In the genomic region with DNA sequence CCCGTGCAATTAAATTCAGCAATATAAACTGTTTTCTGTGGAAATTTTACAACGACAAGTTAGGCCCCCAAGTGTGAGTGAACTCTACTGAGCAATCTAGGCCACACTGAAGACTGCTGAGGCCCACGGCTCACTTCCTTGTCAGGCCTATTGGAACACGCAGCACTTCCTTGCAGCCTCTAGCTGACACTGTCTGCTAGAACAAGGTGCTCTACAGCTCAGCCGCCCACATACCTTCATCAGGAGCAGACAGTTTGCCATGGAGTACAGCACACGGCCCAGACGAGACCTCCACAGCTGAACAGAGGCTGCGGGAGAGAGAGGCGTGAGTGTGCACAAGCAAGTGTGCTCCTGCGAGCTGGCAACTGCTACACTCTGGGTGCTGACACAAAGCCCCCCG, we compare ENCODE assay signal across 11 mouse cellular contexts. TPM values are rescaled to one million over a fixed set of nuclear protein-coding genes. Genes with fewer than 3 reads are reported as not detected.
A peak's percentile ranks its signal among the peaks of the same experiment; 100 is the strongest.
DNase-seq lines count a peak whose midpoint lies in the region; ATAC-seq and TF ChIP-seq lines count a peak whose summit lies in the region.
"Had no signal": no experiment of that assay in that cellular context is flagged by ENCODE, and none has a peak within 500 bp of the region (broad histone marks: within the 10 kb centered on the region; RNA-seq: fewer than 3 reads in every experiment).

No protein-coding gene starts in this region.

- TF ChIP-seq POLR2A in olfactory bulb, adult 2 months (IDR thresholded peaks at IDR 0.05; ENCODE audit: insufficient read depth, low read depth, low read length) = no peak

- no peak overlapping the region for H3K4me2 ChIP-seq in forebrain, embryonic 11.5 days (ENCODE audit: low read depth, low read length, severe bottlenecking)

- no peaks in the 10 kb centered on the region for H3K9me3 ChIP-seq in forebrain, embryonic 10.5 days
- no peaks in the 10 kb centered on the region for H3K9me3 ChIP-seq in forebrain, embryonic 11.5 days (ENCODE audit: control insufficient read depth, low read length)
- H3K9me3 ChIP-seq: heart, embryonic 10.5 days had no signal

- H3K9ac ChIP-seq in forebrain, embryonic 11.5 days (ENCODE audit: low read length) = no peak overlapping the region

- no peak for TF ChIP-seq CTCF in olfactory bulb, adult 2 months (IDR thresholded peaks at IDR 0.05; ENCODE audit: insufficient read depth, low read depth, low read length)

- H3K27ac ChIP-seq in forebrain, embryonic 10.5 days = 0 out of 2 replicates have a peak overlapping the region, but pooled peaks have one; percentile 15
- no peak overlapping the region for H3K27ac ChIP-seq in forebrain, embryonic 11.5 days (ENCODE audit: low read depth, low read length)
- peak overlapping the region; percentile 10 for H3K27ac ChIP-seq in olfactory bulb, adult 2 months (ENCODE audit: insufficient read depth, low read depth, low read length)
- H3K27ac ChIP-seq: macrophage had no signal

- peaks cover 6% of the 10 kb centered on the region; the same call in 1 of the 2 replicates for H3K36me3 ChIP-seq in forebrain, embryonic 10.5 days (replicated peaks)
- no peaks in the 10 kb centered on the region for H3K36me3 ChIP-seq in forebrain, embryonic 11.5 days (ENCODE audit: control insufficient read depth, insufficient read depth, low read length)

- 0 out of 2 replicates have a peak, but pooled peaks cover 15% of the 10 kb centered on the region for H3K27me3 ChIP-seq in forebrain, embryonic 10.5 days (ENCODE audit: poor library complexity, severe bottlenecking)
- H3K27me3 ChIP-seq in forebrain, embryonic 11.5 days (ENCODE audit: control insufficient read depth, insufficient read depth, low read length) = no peaks in the 10 kb centered on the region

- 91% methylated on average over 11 of the region's 11 CpGs for WGBS in forebrain, embryonic 10.5 days
- 86% methylated on average over 11 of the region's 11 CpGs for WGBS in forebrain, embryonic 11.5 days
- 44% methylated on average over 11 of the region's 11 CpGs for WGBS in olfactory bulb, adult 2 months

- peaks cover 43% of the 10 kb centered on the region for H3K4me1 ChIP-seq in forebrain, embryonic 10.5 days
- H3K4me1 ChIP-seq in forebrain, embryonic 11.5 days (replicated peaks; ENCODE audit: control insufficient read depth, insufficient read depth, low read length) = peaks cover 6% of the 10 kb centered on the region; the same call in 1 of the 2 replicates
- H3K4me1 ChIP-seq in olfactory bulb, adult 2 months (ENCODE audit: control insufficient read depth, insufficient read depth, low read length) = peaks cover 36% of the 10 kb centered on the region

- H3K4me3 ChIP-seq in forebrain, embryonic 10.5 days = no peak overlapping the region
- no peak overlapping the region for H3K4me3 ChIP-seq in forebrain, embryonic 11.5 days (ENCODE audit: low read depth, low read length)
- H3K4me3 ChIP-seq in olfactory bulb, adult 2 months (ENCODE audit: insufficient read depth, low read depth, low read length) = no peak overlapping the region
- H3K4me3 ChIP-seq: heart, embryonic 10.5 days had no signal

- no peak for DNase-seq in forebrain, embryonic 10.5 days (ENCODE audit: extremely low spot score, low spot score)
- DNase-seq in forebrain, embryonic 11.5 days (ENCODE audit: low spot score) = no peak
- peak; percentile 81 for DNase-seq in right cerebral cortex, adult 18-20 months
- no peak for DNase-seq in right cerebral cortex, postnatal 14 days
- peak; percentile 59 to 68 for DNase-seq in left cerebral cortex, adult 9 months (ENCODE audit: low spot score in 2 of 2)
- DNase-seq in urinary bladder, adult 18-20 months (ENCODE audit: low spot score in 2 of 2) = no peak
- DNase-seq: liver had no signal

- ATAC-seq in forebrain, embryonic 11.5 days (replicated peaks; ENCODE audit: low FRiP score) = no peak
- no peak for ATAC-seq in megakaryocyte-erythroid progenitor cell, adult 5-6 weeks (replicated peaks; ENCODE audit: low FRiP score, low TSS enrichment, poor library complexity, severe bottlenecking)

RNA-seq across cellular contexts. Expression of a gene that starts 26.3 kb away (rescaled TPM):
- 53.4 and 59.2 TPM in 2 replicates for polyA plus RNA-seq in forebrain, embryonic 10.5 days (2016; fragmentation: Nextera tagmentation; extraction: Ambion mirVana)
- 54.6 and 56.9 TPM in 2 replicates for polyA plus RNA-seq in forebrain, embryonic 11.5 days (2014; fragmentation: Nextera tagmentation; extraction: Ambion mirVana)
- not detected in 2 replicates for polyA plus RNA-seq in olfactory bulb, adult 2 months (2012; ENCODE audit: insufficient read depth, insufficient read length, low replicate concordance, missing spikeins)
- 67.5 and 76.4 TPM in 2 replicates for total RNA-seq in megakaryocyte-erythroid progenitor cell, adult 5-6 weeks (2014; fragmentation: Nextera tagmentation)
- total RNA-seq in megakaryocyte-erythroid progenitor cell, adult 5-6 weeks (2017) = 25.8 and 33.8 TPM in 2 replicates

RNA-seq across cellular contexts. Expression of a gene that starts 49.0 kb away (rescaled TPM):
- polyA plus RNA-seq in forebrain, embryonic 10.5 days (2016; fragmentation: Nextera tagmentation; extraction: Ambion mirVana) = 33.5 and 36.9 TPM in 2 replicates
- 40.0 and 40.1 TPM in 2 replicates for polyA plus RNA-seq in forebrain, embryonic 11.5 days (2014; fragmentation: Nextera tagmentation; extraction: Ambion mirVana)
- polyA plus RNA-seq in olfactory bulb, adult 2 months (2012; ENCODE audit: insufficient read depth, insufficient read length, low replicate concordance, missing spikeins) = not detected in 2 replicates
- total RNA-seq in megakaryocyte-erythroid progenitor cell, adult 5-6 weeks (2014; fragmentation: Nextera tagmentation) = 49.1 and 67.5 TPM in 2 replicates
- total RNA-seq in megakaryocyte-erythroid progenitor cell, adult 5-6 weeks (2017) = 58.3 and 64.0 TPM in 2 replicates

RNA-seq across cellular contexts. Expression of a gene that starts 50.3 kb away (rescaled TPM):
- 39.0 and 40.5 TPM in 2 replicates for polyA plus RNA-seq in forebrain, embryonic 10.5 days (2016; fragmentation: Nextera tagmentation; extraction: Ambion mirVana)
- polyA plus RNA-seq in forebrain, embryonic 11.5 days (2014; fragmentation: Nextera tagmentation; extraction: Ambion mirVana) = 36.3 and 40.3 TPM in 2 replicates
- polyA plus RNA-seq in olfactory bulb, adult 2 months (2012; ENCODE audit: insufficient read depth, insufficient read length, low replicate concordance, missing spikeins) = not detected in 2 replicates
- total RNA-seq in megakaryocyte-erythroid progenitor cell, adult 5-6 weeks (2014; fragmentation: Nextera tagmentation) = 19.9 and 30.0 TPM in 2 replicates
- total RNA-seq in megakaryocyte-erythroid progenitor cell, adult 5-6 weeks (2017) = 23.4 and 29.6 TPM in 2 replicates

RNA-seq across cellular contexts. Expression of a gene that starts 51.9 kb away (rescaled TPM):
- polyA plus RNA-seq in forebrain, embryonic 10.5 days (2016; fragmentation: Nextera tagmentation; extraction: Ambion mirVana) = 33.6 and 37.1 TPM in 2 replicates
- 27.6 and 30.4 TPM in 2 replicates for polyA plus RNA-seq in forebrain, embryonic 11.5 days (2014; fragmentation: Nextera tagmentation; extraction: Ambion mirVana)
- polyA plus RNA-seq in olfactory bulb, adult 2 months (2012; ENCODE audit: insufficient read depth, insufficient read length, low replicate concordance, missing spikeins) = not detected in 2 replicates
- 18.9 and 31.1 TPM in 2 replicates for total RNA-seq in megakaryocyte-erythroid progenitor cell, adult 5-6 weeks (2014; fragmentation: Nextera tagmentation)
- total RNA-seq in megakaryocyte-erythroid progenitor cell, adult 5-6 weeks (2017) = 11.0 and 27.5 TPM in 2 replicates

Comparison
In these comparisons a context has a peak if more than half of its experiments do, and no peak if none do; other contexts are left out.
1. DNase-seq: peak in right cerebral cortex, adult 18-20 months (single experiment) and left cerebral cortex, adult 9 months (2 of 2); none in forebrain, embryonic 10.5 days (single experiment), forebrain, embryonic 11.5 days (single experiment), right cerebral cortex, postnatal 14 days (single experiment) and urinary bladder, adult 18-20 months (0 of 2).